Mouse (Mus musculus) kidney, adult 9 months (tissue): ENCODE measurements at regions not wholly inside any gene's neighbourhood (a gene's known extent, or its start where the extent isn't known, plus 50 kb on each side); places are given as distances from the start of the nearest gene placed in this dataset.

Experiments used
- DNase-seq: peaks from one replicate; pipeline ENCODE4 v3.0.0; 2022

DNA sequence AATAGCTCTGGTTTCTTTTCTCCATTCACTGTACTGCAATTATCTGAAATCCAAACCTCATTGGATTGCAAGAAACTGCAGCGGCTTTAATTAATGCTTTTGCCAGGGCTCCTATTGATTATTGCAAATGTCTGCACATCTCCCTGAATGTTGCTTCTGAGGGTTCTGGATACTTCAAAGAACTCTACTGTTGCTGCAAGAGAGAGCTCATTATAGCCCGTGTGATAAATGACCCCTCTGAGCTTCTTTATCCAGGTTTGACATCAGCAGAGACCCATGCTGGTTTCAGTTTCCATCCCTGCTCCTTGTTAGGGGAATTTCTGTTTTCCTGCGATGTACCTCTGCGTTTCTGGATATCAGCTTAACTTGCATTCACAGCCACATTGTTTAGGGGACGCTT is 78.4 kb upstream of the Nav3 start:
- no peak for DNase-seq

DNA sequence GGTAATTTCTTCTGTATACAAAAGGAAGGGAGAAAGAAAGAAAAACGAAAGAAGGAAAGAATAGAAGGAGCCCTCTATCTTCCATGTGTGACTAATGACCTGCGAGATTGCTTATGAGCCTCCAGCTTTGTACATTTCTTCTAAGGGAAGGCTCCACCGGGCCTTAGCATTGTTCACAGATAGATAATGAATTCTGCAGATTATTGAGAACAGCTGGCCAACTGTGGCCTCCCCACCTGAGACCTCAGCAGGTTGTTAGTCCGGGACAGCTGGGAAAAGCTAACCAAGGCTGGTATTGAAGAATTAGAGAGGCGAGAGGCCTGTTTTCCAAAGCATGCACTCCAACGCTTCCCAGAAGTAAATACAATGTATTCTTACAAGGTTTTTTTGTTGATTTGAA is 86.7 kb upstream of the Nav3 start:
- no peak for DNase-seq

DNA sequence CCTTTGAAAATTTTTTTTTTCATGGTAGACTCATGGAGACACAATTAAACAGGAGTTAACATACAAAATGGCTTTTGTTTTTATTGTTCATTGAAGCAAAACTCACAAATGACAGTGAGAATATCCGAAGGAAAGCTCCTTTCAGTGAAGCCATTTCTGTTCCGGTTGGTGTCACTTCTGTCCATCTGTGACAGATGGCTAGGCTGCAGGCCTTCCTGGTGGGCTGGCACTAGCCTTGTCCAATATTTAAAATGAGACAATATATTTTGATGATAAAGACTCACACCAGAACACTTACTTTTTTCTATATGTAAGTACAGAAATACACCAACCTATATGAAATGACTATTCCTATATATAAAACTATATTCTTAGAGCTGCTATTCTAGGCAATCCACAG is 92.4 kb upstream of the Nav3 start:
- no peak for DNase-seq

GRCm38 (mm10) chr10:110553954-110554353 is 98.0 kb upstream of the Nav3 start:
- DNase-seq: no peak

DNA sequence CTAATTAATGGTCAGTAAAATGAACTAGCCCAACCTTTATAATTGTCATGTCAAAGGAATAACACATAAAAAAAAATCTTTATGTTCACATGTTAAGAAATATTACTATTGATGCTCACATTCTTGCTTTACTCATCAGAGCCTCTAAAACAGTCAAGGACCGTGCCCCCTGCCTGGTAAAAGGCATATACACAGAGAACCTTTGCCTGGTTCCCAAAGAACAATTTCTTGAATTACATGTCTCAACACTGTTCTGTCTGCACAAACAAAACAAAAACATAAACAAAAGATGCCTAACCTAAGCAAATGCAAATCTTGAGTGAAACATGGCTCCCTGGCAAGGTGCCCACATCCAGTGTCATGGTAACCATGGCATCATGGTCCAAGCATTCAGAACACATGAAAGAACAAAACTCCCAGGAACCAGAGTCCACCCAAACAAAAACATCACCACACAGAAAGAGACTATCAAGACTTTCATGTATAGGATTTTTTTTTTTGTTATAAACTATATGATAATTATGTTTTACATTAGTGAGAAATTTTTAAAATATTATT is 100.4 kb upstream of the Nav3 start:
- no peak for DNase-seq

GRCm38 (mm10) chr10:110563057-110563456 is 107.1 kb upstream of the Nav3 start:
- no peak for DNase-seq

DNA sequence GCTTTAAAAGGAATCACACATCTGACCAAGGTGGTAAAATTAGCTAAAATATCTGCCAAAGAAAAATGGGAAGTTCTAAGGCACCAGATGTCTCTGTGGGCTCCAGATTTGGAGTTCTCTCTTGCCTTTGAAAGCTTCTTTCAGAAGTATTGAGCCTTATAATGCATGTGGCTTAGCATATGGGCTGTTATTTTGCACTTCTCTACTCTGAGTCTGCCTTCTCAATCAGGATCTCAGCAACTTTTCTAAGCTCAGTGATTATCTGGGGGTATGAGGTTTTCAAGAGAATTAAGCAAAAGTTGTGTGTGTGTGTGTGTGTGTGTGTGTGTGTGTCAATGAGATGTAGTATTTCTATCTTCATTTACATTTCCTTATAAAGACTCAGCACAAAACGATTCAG is 107.6 kb upstream of the Nav3 start:
- no peak for DNase-seq

DNA sequence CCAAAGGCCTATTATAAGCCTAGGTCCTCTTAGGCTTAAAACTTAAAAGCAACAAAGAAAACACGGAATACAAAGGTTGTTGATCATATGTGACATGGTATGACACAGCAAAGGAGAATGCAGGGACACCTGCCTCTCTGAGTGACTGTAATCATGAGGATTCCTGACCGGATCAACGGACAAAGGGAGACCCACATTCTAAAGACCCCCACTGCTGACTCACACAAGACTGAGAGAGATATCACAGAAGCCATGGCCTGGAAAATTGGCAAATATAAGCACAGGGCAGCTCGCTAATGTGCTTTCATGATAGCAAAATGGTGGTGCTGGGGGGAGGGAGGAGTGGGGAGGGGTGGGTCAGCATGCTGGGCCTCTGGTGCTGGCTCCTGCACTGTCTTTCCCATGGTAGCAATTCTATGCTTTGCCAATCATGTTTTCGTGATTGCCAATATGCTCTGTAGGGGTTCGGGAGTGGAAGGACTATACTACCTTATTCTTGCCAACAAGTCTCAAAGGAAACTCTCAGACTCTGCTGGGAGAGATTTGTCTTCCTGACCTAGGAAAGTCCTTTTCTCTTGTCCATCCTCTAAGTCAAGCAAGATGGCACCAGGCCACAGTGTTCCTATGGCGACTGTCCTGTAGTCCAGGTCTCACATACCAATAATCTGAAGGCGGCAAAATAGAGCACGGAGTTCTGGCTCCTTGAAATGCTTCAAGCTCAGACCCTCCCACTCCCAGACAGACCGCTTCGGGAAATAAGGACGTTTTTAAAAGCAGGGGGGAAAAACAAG is 110.5 kb upstream of the Nav3 start:
- no peak for DNase-seq

- no peak for DNase-seq
Observed at GRCm38 (mm10) chr10:110570465-110570864, 114.5 kb upstream of the Nav3 start.

DNA sequence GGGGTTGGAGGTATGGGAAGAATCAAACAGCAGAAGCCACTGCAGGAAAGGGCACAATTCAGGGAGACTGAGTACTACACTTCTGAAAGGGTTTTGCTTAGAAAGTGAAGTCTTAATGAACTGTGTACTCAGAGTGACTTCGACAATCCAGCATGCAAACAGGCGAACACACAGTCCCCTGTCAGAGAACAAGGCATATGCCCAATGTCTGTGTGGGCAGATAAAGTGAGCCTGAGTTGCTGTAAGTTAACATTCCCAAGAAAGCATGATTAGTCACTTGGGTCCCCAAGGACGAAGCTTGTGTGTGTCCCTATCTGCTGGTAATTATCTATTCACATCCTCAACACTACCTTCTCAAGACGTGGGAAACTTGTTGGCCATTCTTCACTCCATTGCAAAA is 115.2 kb upstream of the Nav3 start:
- no peak for DNase-seq

DNA sequence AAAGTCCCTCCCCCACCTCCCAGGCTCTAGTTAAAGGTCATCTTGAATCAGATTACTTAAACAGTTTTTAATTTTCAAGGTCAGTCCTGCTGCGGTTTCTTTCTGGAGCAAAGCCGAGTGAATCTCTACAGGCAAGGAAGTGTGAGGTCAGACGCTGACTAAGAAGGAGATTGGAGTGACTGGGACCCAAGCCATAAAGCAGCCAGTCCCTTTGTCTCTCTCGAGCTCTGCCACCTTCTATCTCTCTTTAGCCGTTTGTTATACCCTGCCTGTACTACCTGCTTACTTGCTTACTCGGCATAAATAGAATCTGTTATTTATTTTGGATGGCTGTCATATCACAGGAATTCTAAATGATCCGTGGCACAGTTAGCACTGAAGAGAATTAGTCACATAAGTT is 117.5 kb upstream of the Nav3 start:
- no peak for DNase-seq

- DNase-seq: no peak
Observed at GRCm38 (mm10) chr10:110586029-110586428, 130.0 kb upstream of the Nav3 start.

- DNase-seq: no peak
Observed at GRCm38 (mm10) chr10:110586507-110586906, 130.5 kb upstream of the Nav3 start.

GRCm38 (mm10) chr10:110587529-110587928 is 131.5 kb upstream of the Nav3 start:
- no peak for DNase-seq

DNA sequence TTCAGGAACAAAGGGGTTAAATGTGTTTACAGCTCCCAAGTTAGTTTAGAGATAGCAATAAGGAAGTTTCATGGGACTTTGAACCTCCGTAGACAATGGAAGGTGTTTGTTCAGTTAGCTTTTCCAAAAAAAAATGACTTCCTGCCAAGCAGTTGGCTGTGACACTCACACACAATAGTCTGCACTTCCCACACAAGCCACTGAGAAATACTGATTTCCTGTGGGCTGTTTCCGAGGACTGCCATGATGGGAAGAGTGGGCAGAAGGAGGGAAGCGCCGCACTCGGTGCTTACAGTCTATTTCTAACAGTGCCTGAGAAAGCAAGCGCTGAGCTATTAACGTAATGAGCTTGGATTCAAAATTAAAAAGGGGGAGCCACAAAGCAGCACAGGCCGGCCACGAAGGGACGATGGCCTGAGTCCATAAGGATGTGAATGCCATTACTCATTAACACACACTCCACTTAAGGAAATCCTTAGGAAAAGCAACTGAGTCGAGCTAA is 144.4 kb upstream of the Nav3 start:
- peak; percentile 12 for DNase-seq

DNA sequence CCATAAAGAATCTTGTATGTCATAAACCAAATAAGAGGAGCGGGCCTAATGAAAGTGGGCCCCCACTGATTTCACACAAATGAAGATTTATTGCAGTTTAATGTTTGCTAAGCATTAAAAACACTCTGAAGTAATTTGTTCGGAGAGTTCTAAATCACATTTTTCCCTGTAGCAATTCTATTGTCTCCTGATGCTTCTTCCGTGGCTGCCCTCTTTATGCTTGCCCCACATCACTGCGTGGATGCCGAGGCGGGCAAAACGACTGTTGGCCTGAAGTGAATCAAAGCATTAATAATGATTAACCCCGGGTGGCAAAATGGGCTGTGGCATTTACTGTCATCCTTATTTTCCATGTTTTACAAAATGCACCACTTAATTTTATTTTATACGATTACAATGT is 134.9 kb upstream of the E2f7 start:
- no peak for DNase-seq

- DNase-seq: no peak
Observed at GRCm38 (mm10) chr10:110617004-110617403, 128.2 kb upstream of the E2f7 start.

- DNase-seq: no peak
Observed at GRCm38 (mm10) chr10:110619193-110619592, 126.0 kb upstream of the E2f7 start.

DNA sequence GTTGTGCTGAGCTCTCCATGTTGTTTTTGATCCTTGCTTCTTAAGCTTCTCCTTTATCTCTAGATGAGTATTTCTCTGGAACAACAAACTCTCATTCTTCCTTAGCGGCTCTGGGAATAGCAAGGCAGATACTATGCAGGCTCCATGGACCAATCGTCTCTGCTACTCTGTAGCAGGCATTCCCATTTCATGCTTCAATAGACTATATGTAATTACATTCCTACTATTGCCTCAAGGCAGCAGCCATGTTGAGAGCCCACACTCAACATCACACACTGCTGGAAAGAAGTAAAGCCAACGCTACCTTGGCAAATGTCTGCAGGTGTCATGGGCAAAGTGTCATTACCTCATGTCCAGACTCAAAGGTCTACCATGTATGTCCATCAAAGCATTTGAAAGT is 119.6 kb upstream of the E2f7 start:
- no peak for DNase-seq

DNA sequence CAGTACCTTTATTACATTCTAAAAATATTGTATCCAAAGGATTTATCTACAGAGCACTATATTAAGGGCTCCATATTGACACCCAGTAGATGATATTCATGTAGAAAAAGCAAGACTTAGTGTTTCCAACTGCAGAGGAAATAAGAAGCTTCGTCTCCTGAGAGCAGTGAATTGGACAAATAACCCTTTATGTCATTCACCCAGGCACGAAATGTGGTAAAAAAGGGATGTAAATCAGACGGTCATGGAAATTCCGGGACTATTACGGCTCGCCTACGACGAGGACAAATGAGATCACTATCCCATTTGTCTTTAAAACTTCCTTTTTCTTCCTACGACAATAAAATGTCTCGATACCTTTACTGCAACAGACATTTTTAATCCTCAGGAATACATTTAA is 104.8 kb upstream of the E2f7 start:
- DNase-seq: no peak

- no peak for DNase-seq
Observed at GRCm38 (mm10) chr10:110642065-110642690, 103.1 kb upstream of the E2f7 start.

- DNase-seq: no peak
Observed at GRCm38 (mm10) chr10:110647603-110648002, 97.6 kb upstream of the E2f7 start.

GRCm38 (mm10) chr10:110650107-110650506 is 95.1 kb upstream of the E2f7 start:
- no peak for DNase-seq

DNA sequence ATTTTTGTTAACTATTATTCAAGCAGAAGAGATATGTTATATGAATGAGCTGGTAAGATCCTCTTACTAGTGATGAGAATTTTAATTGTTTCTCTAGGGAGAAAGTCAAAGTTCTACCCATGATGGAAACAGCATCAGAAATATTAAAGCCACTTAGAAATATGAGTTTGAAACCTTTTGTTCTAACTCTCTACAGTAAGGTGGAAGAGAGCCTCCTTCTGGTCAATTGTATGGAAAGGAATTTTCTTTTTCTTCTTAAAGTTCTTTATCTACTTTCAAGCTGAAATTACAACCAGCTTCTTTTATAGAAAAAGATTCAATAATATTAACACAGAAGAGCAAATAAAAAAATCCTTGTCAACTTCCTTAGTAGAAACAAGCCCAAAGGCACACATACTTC is 94.4 kb upstream of the E2f7 start:
- DNase-seq: no peak
